Mouse (Mus musculus) erythroblast, embryonic 14.5 days (primary cell): ENCODE data around the gene Qrfpr. TPM values are rescaled to one million over a fixed set of nuclear protein-coding genes. Genes with fewer than 3 reads are reported as not detected.

Experiments
- H3K27me3 ChIP-seq: 2 replicates; pipeline ENCODE4 v1.6.1; 2012; ENCODE audit warnings: inconsistent platforms; ENCODE audit not compliant: control insufficient read depth
- H3K36me3 ChIP-seq: 2 replicates; pipeline ENCODE4 v1.6.1; 2012; ENCODE audit warnings: mild to moderate bottlenecking, inconsistent platforms; ENCODE audit not compliant: control insufficient read depth
- H3K4me1 ChIP-seq: 2 replicates; pipeline ENCODE4 v1.6.1; 2012; ENCODE audit warnings: inconsistent platforms; ENCODE audit not compliant: control insufficient read depth
- H3K4me3 ChIP-seq: replicated peaks from 2 replicates; pipeline ENCODE3; 2012; ENCODE audit warnings: moderate library complexity, mild to moderate bottlenecking, inconsistent platforms
- H3K9me3 ChIP-seq: 2 replicates; pipeline ENCODE4 v1.6.1; 2012; ENCODE audit warnings: low read length, inconsistent platforms, mixed read lengths; ENCODE audit not compliant: control insufficient read depth
- GATA1 ChIP-seq: IDR thresholded peaks from 2 replicates; pipeline ENCODE4 v1.6.1; 2012; ENCODE audit warnings: low read length, inconsistent platforms, mixed read lengths
- TAL1 ChIP-seq: IDR thresholded peaks from 3 replicates; pipeline ENCODE4 v1.6.1; 2012; ENCODE audit warnings: low read length, inconsistent platforms, mixed read lengths
- polyA plus RNA-seq: library from polyadenylated mRNA; stranded (reverse); fragments of >175 nt; gene quantifications from 2 replicates; pipeline ENCODE4 v1.2.3, GENCODE M21; 2012

Gene Qrfpr
- polyA plus RNA-seq, result not detected in 2 replicates

DNA sequence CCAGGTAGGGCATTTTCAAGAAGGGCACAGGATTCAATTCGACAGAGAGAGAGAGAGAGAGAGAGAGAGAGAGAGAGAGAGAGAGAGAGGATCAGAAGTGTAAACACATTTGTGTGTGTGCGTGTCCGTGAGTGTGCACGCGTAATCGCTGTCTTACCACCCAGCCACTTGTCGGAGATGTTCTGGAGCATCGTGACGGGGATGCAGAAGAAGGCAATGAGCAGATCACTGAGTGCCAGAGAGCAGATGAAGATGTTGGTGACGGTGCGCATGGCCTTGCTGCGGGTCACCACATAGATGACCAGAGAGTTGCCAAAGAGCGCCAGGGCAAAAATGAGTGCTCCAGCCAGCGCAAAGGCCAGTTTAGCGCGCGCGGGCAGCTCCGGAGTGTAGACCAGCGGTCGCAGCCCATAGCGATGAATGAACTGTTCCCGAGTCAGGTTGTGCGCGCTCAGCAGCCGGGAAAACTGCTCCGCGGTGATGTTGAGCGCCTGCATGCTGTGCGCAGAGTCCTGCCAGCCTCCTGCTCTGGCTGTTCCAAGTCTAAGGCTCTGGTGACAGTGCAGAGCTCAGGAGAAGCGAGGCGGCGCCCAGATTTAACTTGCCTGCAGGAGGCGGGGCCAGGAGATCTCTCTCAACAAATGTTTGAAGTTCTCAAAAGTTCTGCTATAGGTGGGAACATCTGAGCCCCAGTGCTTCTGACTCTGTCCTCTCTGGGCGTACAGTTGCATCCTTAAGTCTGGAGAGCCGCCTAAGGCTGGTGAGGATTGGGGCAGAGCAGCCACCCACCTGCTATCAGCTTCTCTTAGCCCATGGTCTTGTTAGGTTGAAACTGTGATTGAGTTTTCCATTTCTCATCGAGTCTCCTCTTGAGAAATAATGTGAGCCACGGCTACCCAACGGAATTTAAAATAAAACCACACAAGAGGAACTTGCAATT, at the start of gene Qrfpr:
Gene Qrfpr (minus strand): TSS at position 571 of the 940 bp plus-strand sequence.
- no peak within 1 kb of the TSS for H3K4me3 ChIP-seq
- TF ChIP-seq TAL1 (no peak), GATA1 (no peak)
- H3K27me3 ChIP-seq, result peaks cover 5% of the 10 kb centered on the region
- no peaks in the 10 kb centered on the region for H3K36me3 ChIP-seq
- H3K4me1 ChIP-seq, result no peaks in the 10 kb centered on the region
- H3K9me3 ChIP-seq, result no peaks in the 10 kb centered on the region

DNA sequence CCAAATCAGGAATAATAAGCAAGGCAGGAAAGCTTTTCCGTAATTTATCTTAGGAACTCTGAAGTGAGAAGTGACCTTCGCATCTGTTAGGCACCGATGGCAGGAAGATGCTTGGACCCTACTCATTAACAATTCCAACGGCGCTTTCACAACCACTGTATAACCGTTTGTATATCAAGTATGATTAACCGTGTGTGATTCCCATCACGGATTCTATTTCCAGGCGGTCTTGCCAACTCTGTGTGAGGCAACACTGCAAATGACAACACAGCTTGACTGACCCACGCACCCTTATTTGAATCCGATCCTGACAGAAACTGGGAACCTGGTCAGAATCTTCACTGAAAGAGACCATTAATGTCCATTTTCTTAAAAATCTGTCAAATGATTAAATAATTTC, 41.8 kb upstream of the Qrfpr start:
- Histone ChIP-seq H3K27me3 (no peaks in the 10 kb centered on the region), H3K4me3 (no peak overlapping the region), H3K9me3 (no peaks in the 10 kb centered on the region), H3K36me3 (no peaks in the 10 kb centered on the region), H3K4me1 (no peaks in the 10 kb centered on the region)
- TF ChIP-seq TAL1, result no peak
- TF ChIP-seq GATA1, result no peak

DNA sequence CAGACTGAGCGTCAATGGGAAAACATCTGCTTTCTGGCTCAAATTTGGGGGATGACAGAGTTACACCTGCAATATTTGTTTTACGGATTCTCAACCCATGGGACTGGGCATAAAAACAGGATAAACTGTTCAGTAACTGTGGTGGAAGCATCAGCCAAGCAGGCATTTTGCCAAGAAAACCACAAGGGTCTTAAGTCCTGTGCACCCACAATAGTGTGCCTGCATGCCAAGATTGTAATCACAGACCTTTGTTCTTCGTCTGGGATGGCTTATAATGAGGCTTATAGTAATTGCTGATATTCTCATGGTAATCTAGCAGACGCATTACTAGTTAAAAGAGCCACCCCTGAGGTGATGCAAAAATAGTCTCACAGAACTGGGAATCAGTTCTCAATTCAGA, 41.2 kb upstream of the Qrfpr start:
- Histone ChIP-seq H3K27me3 (no peaks in the 10 kb centered on the region), H3K4me1 (no peaks in the 10 kb centered on the region), H3K9me3 (no peaks in the 10 kb centered on the region), H3K4me3 (no peak overlapping the region), H3K36me3 (no peaks in the 10 kb centered on the region)
- no peak for TF ChIP-seq GATA1
- no peak for TF ChIP-seq TAL1

DNA sequence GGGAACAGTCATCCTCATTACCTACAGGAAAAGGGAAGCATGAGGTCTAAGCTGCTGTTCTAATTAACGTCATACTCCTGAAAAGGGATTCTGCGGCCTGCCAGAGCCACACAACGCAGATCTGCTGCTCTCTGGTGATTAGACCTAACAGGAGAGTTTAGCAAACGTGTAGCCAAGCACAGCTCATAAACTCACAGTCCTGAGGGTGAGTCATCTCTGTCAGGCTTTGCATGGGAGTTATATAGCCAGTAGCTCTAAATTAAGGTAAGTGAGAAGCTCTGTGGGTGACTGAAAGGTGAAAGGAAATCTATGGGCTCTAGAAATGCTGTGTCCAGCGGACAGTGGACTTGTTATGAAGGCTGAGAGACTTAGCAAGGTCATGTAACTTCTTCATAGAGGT, 28.5 kb upstream of the Qrfpr start:
- TF ChIP-seq TAL1, result no peak
- no peak for TF ChIP-seq GATA1
- Histone ChIP-seq H3K9me3 (no peaks in the 10 kb centered on the region), H3K36me3 (no peaks in the 10 kb centered on the region), H3K4me1 (no peaks in the 10 kb centered on the region), H3K27me3 (no peaks in the 10 kb centered on the region), H3K4me3 (no peak overlapping the region)

DNA sequence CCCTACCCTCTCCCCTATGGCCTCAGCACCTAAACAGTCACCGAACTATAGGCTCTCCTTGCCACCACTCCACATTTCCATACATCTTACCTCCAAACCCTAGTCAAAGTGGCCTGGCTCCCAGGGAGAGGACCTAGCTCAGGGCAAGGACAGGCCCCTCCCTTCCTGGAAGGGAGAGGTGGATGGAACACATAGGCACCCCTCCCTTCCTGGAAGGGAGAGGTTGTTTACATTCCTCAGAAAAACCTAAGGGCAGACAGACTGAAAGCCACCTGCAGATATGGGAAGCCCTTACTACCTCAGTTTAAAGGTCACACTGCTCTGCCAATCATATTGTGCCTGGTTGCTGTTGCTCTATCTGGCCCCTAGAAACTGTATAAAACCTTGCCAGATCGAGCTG, 26.3 kb upstream of the Qrfpr start:
- H3K4me1 ChIP-seq, result no peaks in the 10 kb centered on the region
- H3K4me3 ChIP-seq, result no peak overlapping the region
- no peaks in the 10 kb centered on the region for H3K36me3 ChIP-seq
- no peaks in the 10 kb centered on the region for H3K9me3 ChIP-seq
- TF ChIP-seq GATA1, result no peak
- no peak for TF ChIP-seq TAL1
- no peaks in the 10 kb centered on the region for H3K27me3 ChIP-seq

DNA sequence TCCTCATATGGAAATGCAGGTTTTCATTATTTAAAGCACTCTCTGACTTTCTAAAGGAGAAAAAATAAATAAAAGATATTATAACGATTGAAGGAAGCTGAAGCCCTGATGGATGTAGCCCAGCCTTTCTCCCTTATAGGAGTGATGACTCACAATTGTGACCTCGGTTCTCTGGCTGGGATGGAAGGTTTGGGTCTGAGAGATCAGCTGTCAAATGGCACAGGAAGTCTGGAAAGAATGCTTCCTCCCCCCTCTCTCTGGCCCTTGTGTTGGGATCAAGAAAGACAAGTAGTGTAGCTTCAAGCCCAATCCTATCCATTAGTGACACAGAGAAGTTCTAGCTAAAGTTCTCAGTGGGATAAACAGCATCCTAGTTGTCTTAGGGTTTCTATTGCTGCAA, 7.8 kb upstream of the Qrfpr start:
- TF ChIP-seq GATA1 (no peak), TAL1 (no peak)
- H3K4me1 ChIP-seq, result no peaks in the 10 kb centered on the region
- no peak overlapping the region for H3K4me3 ChIP-seq
- no peaks in the 10 kb centered on the region; the same call in 1 of the 2 replicates for H3K9me3 ChIP-seq
- H3K27me3 ChIP-seq, result no peaks in the 10 kb centered on the region
- no peaks in the 10 kb centered on the region for H3K36me3 ChIP-seq

DNA sequence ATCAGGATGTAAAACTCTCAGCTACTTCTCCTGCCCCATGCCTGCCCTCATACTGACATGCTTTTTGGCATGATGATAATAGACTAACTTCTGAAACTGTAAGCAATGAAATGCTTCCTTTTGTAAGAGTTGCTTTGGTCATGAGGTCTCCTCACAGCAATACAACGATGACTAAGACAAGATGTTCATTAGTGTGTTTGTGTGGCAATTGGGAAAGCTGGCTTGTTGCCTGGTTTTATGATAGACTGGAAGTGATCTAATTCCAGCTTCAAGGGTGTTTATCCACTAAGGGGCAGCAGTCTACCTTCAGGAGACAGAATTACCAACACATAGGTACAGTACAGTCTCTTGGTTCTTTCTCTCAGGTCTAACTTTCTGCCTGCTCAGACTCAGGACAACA, 5.1 kb upstream of the Qrfpr start:
- H3K4me3 ChIP-seq, result no peak overlapping the region
- H3K27me3 ChIP-seq, result no peaks in the 10 kb centered on the region; the same call in 1 of the 2 replicates
- no peaks in the 10 kb centered on the region for H3K4me1 ChIP-seq
- no peaks in the 10 kb centered on the region for H3K9me3 ChIP-seq
- H3K36me3 ChIP-seq, result no peaks in the 10 kb centered on the region
- TF ChIP-seq TAL1, result no peak
- TF ChIP-seq GATA1, result no peak

DNA sequence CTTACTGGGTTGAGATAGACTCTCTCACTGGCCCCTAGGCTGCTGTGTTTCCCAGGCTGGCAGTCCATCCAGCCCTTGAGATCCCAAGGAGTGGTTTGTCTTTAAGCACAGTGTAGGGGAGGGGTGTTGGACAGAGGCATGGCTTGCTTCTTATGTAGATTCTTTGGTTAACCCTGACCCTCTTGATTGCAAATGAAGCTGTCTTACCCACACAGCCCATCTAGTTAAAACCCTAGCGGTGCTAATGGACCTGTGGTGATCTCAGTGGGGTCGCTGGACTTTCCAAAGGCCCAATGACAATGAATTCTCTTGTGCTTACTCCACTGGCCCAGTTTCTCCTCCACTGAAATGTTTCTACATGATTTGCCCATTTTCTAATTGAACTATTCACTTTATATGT, 1.2 kb upstream of the Qrfpr start:
- no peaks in the 10 kb centered on the region for H3K9me3 ChIP-seq
- H3K4me1 ChIP-seq, result no peaks in the 10 kb centered on the region
- H3K4me3 ChIP-seq, result no peak overlapping the region
- no peaks in the 10 kb centered on the region for H3K36me3 ChIP-seq
- H3K27me3 ChIP-seq, result peaks cover 5% of the 10 kb centered on the region
- TF ChIP-seq GATA1, result no peak
- TF ChIP-seq TAL1, result no peak

DNA sequence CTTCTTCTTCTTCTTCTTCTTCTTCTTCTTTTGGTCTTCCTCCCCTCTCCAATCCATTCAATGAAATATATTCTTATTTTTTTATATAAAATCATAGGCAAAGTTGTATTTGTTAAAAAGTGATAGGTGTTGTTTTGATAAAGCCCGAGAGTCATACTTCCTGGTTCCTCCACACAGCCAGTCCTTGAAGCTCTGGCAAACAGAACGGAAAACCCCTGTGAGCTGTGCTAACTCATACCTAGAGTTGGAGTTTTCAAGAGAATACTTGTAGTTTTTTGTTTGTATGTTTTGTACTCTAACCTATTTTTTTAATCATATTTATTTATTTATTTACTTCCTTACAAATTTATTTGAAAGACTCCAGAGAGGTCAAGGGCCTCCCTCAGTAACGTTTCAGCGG, 9.4 kb downstream of the Qrfpr start:
- Histone ChIP-seq H3K4me1 (no peaks in the 10 kb centered on the region), H3K36me3 (no peaks in the 10 kb centered on the region), H3K9me3 (no peaks in the 10 kb centered on the region), H3K4me3 (no peak overlapping the region), H3K27me3 (no peaks in the 10 kb centered on the region)
- TF ChIP-seq GATA1 (no peak), TAL1 (no peak)

DNA sequence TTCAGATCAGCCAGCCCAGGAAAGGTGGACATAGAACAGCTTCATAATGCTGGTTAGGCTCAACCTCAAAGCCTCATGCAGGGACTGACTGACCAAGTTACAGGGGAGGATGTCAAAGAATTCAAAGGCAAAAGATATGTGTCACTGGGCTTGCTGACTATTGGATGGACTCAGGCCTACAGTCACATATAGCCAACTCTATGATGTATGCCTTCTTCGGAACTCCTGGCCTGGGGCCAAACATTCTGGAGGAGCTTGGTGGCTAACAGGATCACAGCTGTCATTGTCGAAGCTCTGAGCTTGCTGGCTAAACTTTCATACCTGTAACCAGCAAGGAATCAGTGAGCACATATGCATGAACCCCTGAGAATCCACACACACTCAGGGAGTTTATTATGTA, 11.2 kb downstream of the Qrfpr start:
- no peaks in the 10 kb centered on the region for H3K9me3 ChIP-seq
- H3K36me3 ChIP-seq, result no peaks in the 10 kb centered on the region
- H3K4me1 ChIP-seq, result no peaks in the 10 kb centered on the region
- H3K27me3 ChIP-seq, result no peaks in the 10 kb centered on the region
- TF ChIP-seq GATA1, result no peak
- TF ChIP-seq TAL1, result no peak
- H3K4me3 ChIP-seq, result no peak overlapping the region
